Mouse (Mus musculus): ENCODE measurements around the gene Atf4.

Gene Atf4

GRCm38 (mm10) chr15:80280646-80281045, 25.7 kb downstream of the Atf4 start:
- no peak for DNase-seq (ENCODE audit: low read depth, low spot score)

DNA sequence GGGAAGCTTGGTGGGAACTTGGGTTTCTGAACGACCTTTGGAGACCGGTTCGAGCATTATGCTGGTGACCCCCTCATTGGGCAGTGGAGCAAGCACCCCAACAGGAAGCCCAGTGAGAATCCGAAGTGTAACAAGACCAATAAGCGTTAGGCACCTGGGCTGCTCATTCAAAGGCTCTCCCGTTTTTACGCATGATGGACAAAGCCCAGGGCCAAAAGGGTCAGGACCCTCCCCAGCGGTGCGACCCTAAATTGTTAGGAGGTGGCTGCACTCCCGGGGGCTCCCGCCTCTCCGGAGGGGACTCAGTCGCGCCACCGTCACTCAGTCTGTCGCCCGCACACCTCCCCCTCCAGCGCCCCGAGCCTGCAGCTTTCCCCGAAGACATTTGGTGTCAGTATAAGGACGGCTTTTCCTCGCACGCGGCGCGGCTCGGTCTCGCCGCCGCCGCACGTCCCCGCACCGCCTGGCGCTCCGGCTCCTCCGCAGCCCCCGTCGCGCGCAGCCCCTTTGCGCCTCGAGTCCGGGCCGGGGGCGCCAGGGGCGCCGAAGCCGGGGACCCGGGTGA, 31.9 kb downstream of the Atf4 start, which contains the start of gene Cacna1i:
Cacna1i (plus strand) TSS at position 388 of the 565 bp plus-strand sequence.
- peak; percentile 50 for DNase-seq (ENCODE audit: low read depth, low spot score)

GRCm38 (mm10) chr15:80288036-80288435, 33.1 kb downstream of the Atf4 start:
- no peak for DNase-seq (ENCODE audit: low read depth, low spot score)

- DNase-seq (ENCODE audit: low read depth, low spot score), result no peak
Measured at GRCm38 (mm10) chr15:80289436-80289835, 34.5 kb downstream of the Atf4 start.

- no peak for DNase-seq (ENCODE audit: low read depth, low spot score)
Measured at GRCm38 (mm10) chr15:80297146-80297545, 42.2 kb downstream of the Atf4 start.

GRCm38 (mm10) chr15:80303779-80304178, 48.8 kb downstream of the Atf4 start:
- no peak for DNase-seq (ENCODE audit: low read depth, low spot score)

DNA sequence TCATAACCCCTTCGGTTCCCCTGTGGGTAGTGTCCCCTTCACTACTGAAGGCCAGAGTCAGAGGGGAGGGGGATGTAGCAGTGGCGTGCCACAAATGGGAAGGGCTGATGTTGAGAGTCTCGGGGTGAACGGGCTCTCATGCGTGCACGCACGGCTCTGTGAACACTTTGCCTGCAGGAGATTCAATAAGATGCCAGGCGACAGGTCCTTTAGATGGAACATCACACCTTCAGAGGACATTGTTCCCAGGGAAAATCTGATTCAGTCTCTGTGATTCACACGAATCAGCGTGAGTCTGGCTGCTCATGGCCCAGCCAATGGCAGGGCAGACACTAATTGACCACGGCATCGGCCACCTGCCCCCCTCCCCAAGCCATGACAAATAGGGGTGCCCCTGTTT, 49.2 kb downstream of the Atf4 start:
- no peak for DNase-seq (ENCODE audit: low read depth, low spot score)

DNA sequence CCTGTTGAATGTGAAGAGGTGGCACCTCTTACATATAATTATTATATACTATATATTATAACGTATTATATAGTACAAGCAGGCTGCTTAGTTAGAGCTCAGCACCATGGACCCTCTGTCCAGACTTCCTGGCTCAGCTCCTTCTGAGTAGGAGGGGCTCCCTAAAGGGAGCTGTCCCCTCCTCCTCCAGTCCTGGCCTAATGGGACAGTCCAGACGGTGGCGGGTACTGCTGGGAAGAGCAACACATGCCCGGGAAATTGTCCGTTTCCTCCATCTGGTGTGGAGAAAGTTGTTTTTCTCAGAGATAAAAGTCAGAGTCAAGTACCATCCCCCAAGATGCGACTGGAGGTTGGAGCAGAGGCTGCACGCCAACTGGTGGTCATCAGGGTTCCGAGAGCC, 51.2 kb downstream of the Atf4 start:
- DNase-seq (ENCODE audit: low read depth, low spot score), result no peak
